Mouse (Mus musculus) testis, adult 2 months (tissue): ENCODE measurements at regions not wholly inside any gene's neighbourhood (a gene's known extent, or its start where the extent isn't known, plus 50 kb on each side); places are given as distances from the start of the nearest gene placed in this dataset.

Experiments used
- H3K27ac ChIP-seq: fragments of 200-500 bp; 2 replicates; pipeline ENCODE4 v1.5.1; 2012; ENCODE audit warnings: low read depth, low read length; ENCODE audit not compliant: control insufficient read depth, insufficient read depth
- H3K27me3 ChIP-seq: fragments of 200-500 bp; 2 replicates; pipeline ENCODE4 v1.6.1; 2012; ENCODE audit warnings: mild to moderate bottlenecking, low read length, moderate library complexity; ENCODE audit not compliant: control insufficient read depth, insufficient read depth
- H3K36me3 ChIP-seq: fragments of 200-500 bp; 2 replicates; pipeline ENCODE4 v1.6.1; 2012; ENCODE audit warnings: mild to moderate bottlenecking, low read length; ENCODE audit not compliant: control insufficient read depth, insufficient read depth
- H3K4me1 ChIP-seq: fragments of 200-500 bp; 2 replicates; pipeline ENCODE4 v1.6.1; 2012; ENCODE audit warnings: low read length; ENCODE audit not compliant: control insufficient read depth, insufficient read depth
- H3K4me3 ChIP-seq: fragments of 200-500 bp; 2 replicates; pipeline ENCODE4 v1.5.1; 2012; ENCODE audit warnings: low read depth, mild to moderate bottlenecking, low read length, moderate library complexity, mixed read lengths; ENCODE audit not compliant: control insufficient read depth
- CTCF ChIP-seq: fragments of 200-500 bp; IDR thresholded peaks from 2 replicates; pipeline ENCODE4 v1.5.1; 2012; ENCODE audit warnings: low read depth, mild to moderate bottlenecking, inconsistent platforms, low read length, moderate library complexity; ENCODE audit not compliant: control insufficient read depth, insufficient read depth, insufficient replicate concordance
- POLR2A ChIP-seq: fragments of 200-500 bp; IDR thresholded peaks from 2 replicates; pipeline ENCODE4 v1.6.1; 2012; ENCODE audit warnings: low read depth, mild to moderate bottlenecking, inconsistent platforms, low read length, moderate library complexity; ENCODE audit not compliant: control insufficient read depth

GRCm38 (mm10) chr9:61032448-61033433, 238.4 kb downstream of the Uaca start:
- no peak for TF ChIP-seq CTCF
- Histone ChIP-seq H3K27me3 (no peaks in the 10 kb centered on the region), H3K27ac (no peak overlapping the region), H3K4me3 (no peak overlapping the region), H3K4me1 (peaks cover 3% of the 10 kb centered on the region), H3K36me3 (no peaks in the 10 kb centered on the region)

- peaks cover 3% of the 10 kb centered on the region for H3K4me1 ChIP-seq
- H3K27ac ChIP-seq, result no peak overlapping the region
- H3K4me3 ChIP-seq, result no peak overlapping the region
- no peaks in the 10 kb centered on the region for H3K27me3 ChIP-seq
- TF ChIP-seq POLR2A, result no peak
- H3K36me3 ChIP-seq, result no peaks in the 10 kb centered on the region
Measured at GRCm38 (mm10) chr9:61033593-61033992, 239.3 kb downstream of the Uaca start.

DNA sequence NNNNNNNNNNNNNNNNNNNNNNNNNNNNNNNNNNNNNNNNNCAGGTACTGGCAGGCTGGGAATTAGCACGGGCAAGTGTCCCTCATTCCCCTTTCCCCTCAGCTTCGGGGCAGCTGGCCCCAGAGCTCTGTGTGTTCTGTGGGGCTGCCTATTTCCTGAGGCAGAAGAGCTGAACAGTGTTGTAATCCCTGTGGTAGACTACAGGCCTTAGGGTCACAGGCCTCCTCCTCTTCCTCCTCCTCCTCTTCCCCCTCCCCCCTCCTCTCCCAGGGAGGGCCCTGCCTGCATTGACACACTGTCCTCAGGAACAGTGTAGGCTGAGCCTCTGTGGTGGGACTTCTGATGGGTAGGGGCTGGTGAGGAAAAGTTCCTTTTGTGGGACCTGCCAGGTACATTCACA, 247.7 kb downstream of the Uaca start:
- Histone ChIP-seq H3K27ac (no peak overlapping the region), H3K4me1 (no peaks in the 10 kb centered on the region), H3K27me3 (no peaks in the 10 kb centered on the region), H3K36me3 (no peaks in the 10 kb centered on the region), H3K4me3 (no peak overlapping the region)
- TF ChIP-seq POLR2A (no peak), CTCF (no peak)

GRCm38 (mm10) chr9:61044983-61045382, 250.6 kb downstream of the Uaca start:
- Histone ChIP-seq H3K4me3 (no peak overlapping the region), H3K4me1 (no peaks in the 10 kb centered on the region), H3K36me3 (no peaks in the 10 kb centered on the region), H3K27ac (no peak overlapping the region), H3K27me3 (no peaks in the 10 kb centered on the region)
- no peak for TF ChIP-seq POLR2A
- TF ChIP-seq CTCF, result no peak

DNA sequence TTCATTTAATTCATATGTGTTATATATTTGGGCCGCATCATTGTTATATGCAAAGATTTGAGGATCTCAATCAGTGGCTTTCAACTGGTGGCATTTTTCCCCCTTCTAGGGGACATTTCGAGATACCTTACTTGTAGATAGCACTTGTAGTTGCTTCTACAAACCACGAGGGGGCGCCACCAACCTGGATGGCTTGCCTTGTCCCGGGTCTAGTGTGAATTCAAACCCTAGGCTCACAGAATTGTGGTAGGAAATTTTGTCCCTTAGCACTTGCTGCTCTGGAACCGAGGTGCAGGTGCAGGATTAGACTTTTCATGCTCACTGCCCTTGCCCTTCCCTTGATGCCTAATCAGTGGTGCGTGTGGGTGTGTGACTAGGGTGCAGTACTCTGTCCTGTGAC, 252.2 kb downstream of the Uaca start:
- TF ChIP-seq POLR2A (no peak), CTCF (peak; percentile 86; the same call in 1 of the 2 replicates)
- Histone ChIP-seq H3K4me3 (no peak overlapping the region), H3K27me3 (no peaks in the 10 kb centered on the region), H3K4me1 (peaks cover 2% of the 10 kb centered on the region), H3K36me3 (no peaks in the 10 kb centered on the region), H3K27ac (no peak overlapping the region)

DNA sequence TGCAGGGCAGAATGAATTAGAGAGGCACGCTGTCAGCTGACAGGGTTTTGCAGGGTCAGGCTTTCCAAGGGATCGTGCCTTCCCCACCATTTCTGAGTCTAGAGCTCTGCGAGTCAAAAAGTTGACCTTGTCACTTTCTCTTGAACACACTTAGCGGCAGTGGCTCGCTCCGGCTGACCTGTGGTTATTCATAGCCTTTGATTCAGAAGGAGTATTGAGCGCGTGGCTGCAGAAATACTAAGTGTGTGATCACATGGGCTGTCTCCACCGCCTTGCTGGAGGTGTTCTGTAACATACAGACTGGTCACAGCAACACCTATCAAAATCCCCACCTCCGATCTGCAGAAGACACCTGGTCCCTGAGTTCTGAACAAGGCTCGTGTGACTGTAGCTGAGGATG, 252.9 kb downstream of the Uaca start:
- H3K36me3 ChIP-seq, result no peaks in the 10 kb centered on the region
- peaks cover 7% of the 10 kb centered on the region for H3K4me1 ChIP-seq
- H3K27me3 ChIP-seq, result no peaks in the 10 kb centered on the region
- TF ChIP-seq CTCF (no peak), POLR2A (no peak)
- no peak overlapping the region for H3K27ac ChIP-seq
- H3K4me3 ChIP-seq, result no peak overlapping the region

DNA sequence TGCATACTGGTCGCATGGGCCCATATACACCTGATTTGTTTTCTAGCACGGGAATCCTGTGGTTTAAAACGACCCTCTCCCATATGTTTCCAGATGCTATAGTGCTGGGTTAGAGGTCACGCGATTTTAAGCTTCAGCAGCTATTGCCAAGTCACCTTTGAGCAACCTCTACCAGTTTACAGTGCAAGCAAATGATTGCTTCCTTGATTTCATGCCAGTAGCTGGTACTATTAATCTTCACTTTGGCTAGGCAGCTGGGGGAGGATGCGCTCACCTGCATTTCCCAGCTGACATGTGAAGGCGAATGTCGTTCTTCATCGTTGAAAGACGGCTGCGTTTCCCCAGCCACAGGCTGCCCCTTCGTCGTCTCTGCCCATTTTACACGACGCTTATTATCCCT, 254.2 kb downstream of the Uaca start:
- H3K27me3 ChIP-seq, result no peaks in the 10 kb centered on the region
- no peaks in the 10 kb centered on the region for H3K36me3 ChIP-seq
- peaks cover 11% of the 10 kb centered on the region for H3K4me1 ChIP-seq
- H3K4me3 ChIP-seq, result no peak overlapping the region
- no peak overlapping the region for H3K27ac ChIP-seq
- TF ChIP-seq POLR2A (no peak), CTCF (no peak)

- TF ChIP-seq POLR2A (no peak), CTCF (no peak)
- no peak overlapping the region for H3K4me3 ChIP-seq
- H3K36me3 ChIP-seq, result no peaks in the 10 kb centered on the region
- no peaks in the 10 kb centered on the region for H3K27me3 ChIP-seq
- H3K27ac ChIP-seq, result no peak overlapping the region
- peaks cover 13% of the 10 kb centered on the region for H3K4me1 ChIP-seq
Measured at GRCm38 (mm10) chr9:61052621-61053020, 258.3 kb downstream of the Uaca start.
